Mouse (Mus musculus) CD4-positive helper T cell, adult 2 months (primary cell): Measurements from ENCODE around the gene Litaf.
"Not testable (repeated sequence)": the region's sequence is repeated elsewhere in the genome, so short reads cannot be mapped to it uniquely, and the experiment has no call there.

ENCODE experiments used
- DNase-seq: peaks from one replicate; pipeline ENCODE4 v3.0.0-alpha.2; 2012; ENCODE audit warnings: low read depth, missing footprints, low spot score

Litaf gene

GRCm38 (mm10) chr16:10992090-10993031, 73.6 kb downstream of the Litaf start:
- peak; percentile 52 for DNase-seq

GRCm38 (mm10) chr16:10991737-10992089, 74.2 kb downstream of the Litaf start:
- no peak for DNase-seq

- DNase-seq, result no peak
Observed at GRCm38 (mm10) chr16:10990763-10991162, 75.2 kb downstream of the Litaf start.

- peak; percentile 37 for DNase-seq
Observed at GRCm38 (mm10) chr16:10989896-10990295, 76.1 kb downstream of the Litaf start.

- no peak for DNase-seq
Observed at GRCm38 (mm10) chr16:10989361-10989760, 76.6 kb downstream of the Litaf start.

- no peak for DNase-seq
Observed at GRCm38 (mm10) chr16:10988261-10988660, 77.7 kb downstream of the Litaf start.

- DNase-seq, result no peak
Observed at GRCm38 (mm10) chr16:10984534-10984933, 81.4 kb downstream of the Litaf start.

- DNase-seq, result no peak
Observed at GRCm38 (mm10) chr16:10981493-10982070, 84.4 kb downstream of the Litaf start.

- peak; percentile 67 for DNase-seq
Observed at GRCm38 (mm10) chr16:10979064-10979803, 86.7 kb downstream of the Litaf start.

- DNase-seq, result no peak
Observed at GRCm38 (mm10) chr16:10977877-10978276, 88.1 kb downstream of the Litaf start.

- peak; percentile 48 for DNase-seq
Observed at GRCm38 (mm10) chr16:10976202-10976631, 89.7 kb downstream of the Litaf start.

GRCm38 (mm10) chr16:10974939-10975338, 91.0 kb downstream of the Litaf start:
- DNase-seq, result no peak

- DNase-seq, result no peak
Observed at GRCm38 (mm10) chr16:10974037-10974446, 91.9 kb downstream of the Litaf start.

GRCm38 (mm10) chr16:10972259-10972658, 93.7 kb downstream of the Litaf start:
- no peak for DNase-seq

GRCm38 (mm10) chr16:10969944-10970343, 96.0 kb downstream of the Litaf start:
- DNase-seq, result not testable (repeated sequence)

- DNase-seq, result peak; percentile 64
Observed at GRCm38 (mm10) chr16:10969342-10969741, 96.6 kb downstream of the Litaf start.

- DNase-seq, result no peak
Observed at GRCm38 (mm10) chr16:10968299-10968698, 97.7 kb downstream of the Litaf start.

GRCm38 (mm10) chr16:10967756-10968155, 98.2 kb downstream of the Litaf start:
- no peak for DNase-seq

GRCm38 (mm10) chr16:10967013-10967412, 98.9 kb downstream of the Litaf start:
- DNase-seq, result no peak

- DNase-seq, result no peak
Observed at GRCm38 (mm10) chr16:10965034-10965433, 100.9 kb downstream of the Litaf start.

- DNase-seq, result no peak
Observed at GRCm38 (mm10) chr16:10960916-10961315, 105.0 kb downstream of the Litaf start.

GRCm38 (mm10) chr16:10958763-10959440, 107.1 kb downstream of the Litaf start:
- DNase-seq, result no peak
